Mouse (Mus musculus) testis, adult 2 months (tissue): ENCODE results near the gene Phlda2. TPM values are rescaled to one million over a fixed set of nuclear protein-coding genes. Genes with fewer than 3 reads are reported as not detected.

Experiments used
- H3K27ac ChIP-seq: fragments of 200-500 bp; 2 replicates; pipeline ENCODE4 v1.5.1; 2012; ENCODE audit warnings: low read depth, low read length; ENCODE audit not compliant: control insufficient read depth, insufficient read depth
- H3K27me3 ChIP-seq: fragments of 200-500 bp; 2 replicates; pipeline ENCODE4 v1.6.1; 2012; ENCODE audit warnings: mild to moderate bottlenecking, low read length, moderate library complexity; ENCODE audit not compliant: control insufficient read depth, insufficient read depth
- H3K36me3 ChIP-seq: fragments of 200-500 bp; 2 replicates; pipeline ENCODE4 v1.6.1; 2012; ENCODE audit warnings: mild to moderate bottlenecking, low read length; ENCODE audit not compliant: control insufficient read depth, insufficient read depth
- H3K4me1 ChIP-seq: fragments of 200-500 bp; 2 replicates; pipeline ENCODE4 v1.6.1; 2012; ENCODE audit warnings: low read length; ENCODE audit not compliant: control insufficient read depth, insufficient read depth
- H3K4me3 ChIP-seq: fragments of 200-500 bp; 2 replicates; pipeline ENCODE4 v1.5.1; 2012; ENCODE audit warnings: low read depth, mild to moderate bottlenecking, low read length, moderate library complexity, mixed read lengths; ENCODE audit not compliant: control insufficient read depth
- CTCF ChIP-seq: fragments of 200-500 bp; IDR thresholded peaks from 2 replicates; pipeline ENCODE4 v1.5.1; 2012; ENCODE audit warnings: low read depth, mild to moderate bottlenecking, inconsistent platforms, low read length, moderate library complexity; ENCODE audit not compliant: control insufficient read depth, insufficient read depth, insufficient replicate concordance
- POLR2A ChIP-seq: fragments of 200-500 bp; IDR thresholded peaks from 2 replicates; pipeline ENCODE4 v1.6.1; 2012; ENCODE audit warnings: low read depth, mild to moderate bottlenecking, inconsistent platforms, low read length, moderate library complexity; ENCODE audit not compliant: control insufficient read depth
- polyA plus RNA-seq: library from polyadenylated mRNA; depleted of rRNA; stranded (reverse); fragments of >200 nt; gene quantifications from 2 replicates; pipeline ENCODE4 v1.2.3, GENCODE M21; 2012; rRNA removed

The Phlda2 gene
- polyA plus RNA-seq, 1 experiment: 0.40 TPM

DNA sequence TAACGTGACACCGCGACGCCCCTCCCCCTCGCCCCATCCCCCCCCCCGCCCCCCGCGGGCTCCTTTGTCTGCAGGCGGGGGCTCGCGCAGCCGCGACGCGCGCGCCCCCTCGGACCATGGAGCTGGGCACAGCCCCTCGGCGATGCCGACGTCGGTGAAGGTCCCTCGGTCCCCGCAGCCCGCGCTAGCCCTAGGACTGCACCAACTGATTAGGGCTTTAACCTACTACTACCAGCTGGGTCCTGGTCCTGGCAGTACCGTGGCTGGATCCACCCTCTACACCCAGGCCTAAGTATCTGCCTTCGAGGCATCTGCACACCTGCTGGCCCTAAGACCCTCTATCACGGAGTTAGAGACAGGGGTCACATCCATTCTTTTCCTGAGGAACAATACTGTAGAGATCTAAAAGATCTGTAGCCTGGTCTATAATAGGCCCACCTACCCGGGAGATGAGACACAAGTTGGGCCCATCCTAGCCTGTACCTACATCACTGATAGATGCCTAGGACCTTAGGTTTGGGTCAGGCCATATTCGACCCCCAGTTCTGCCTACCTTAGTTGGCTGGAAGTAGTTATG, 41.6 kb downstream of the Phlda2 start:
- Histone ChIP-seq H3K27ac (no peak overlapping the region), H3K4me1 (peaks cover 44% of the 10 kb centered on the region), H3K4me3 (peak overlapping the region; percentile 66), H3K36me3 (no peaks in the 10 kb centered on the region), H3K27me3 (peaks cover 4% of the 10 kb centered on the region; the same call in 1 of the 2 replicates)
- TF ChIP-seq POLR2A: no peak

DNA sequence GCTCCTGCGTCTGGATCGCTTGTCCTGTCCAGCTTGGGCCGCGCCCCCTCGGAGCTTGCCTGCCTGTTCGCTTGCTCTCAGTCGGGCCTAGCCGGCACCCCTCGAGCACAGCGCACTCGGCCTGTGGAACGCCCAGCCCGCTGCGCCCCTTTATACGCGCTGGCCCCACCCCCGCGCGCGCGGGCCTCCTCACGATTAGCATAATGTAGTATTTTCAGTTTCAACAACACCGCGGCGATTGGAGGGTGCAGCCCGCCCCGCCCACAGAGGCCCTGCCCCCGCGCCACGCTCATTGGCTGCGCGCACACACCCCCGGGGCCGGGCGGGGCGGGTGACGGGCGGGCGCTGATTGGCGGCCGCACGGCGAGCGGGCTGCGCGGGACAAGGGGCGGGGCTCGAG, 42.1 kb downstream of the Phlda2 start, which contains the start of gene Cdkn1c:
Gene Cdkn1c, minus strand, starts transcription at position 177 of the 400 bp plus-strand sequence.
- peaks cover 40% of the 10 kb centered on the region for H3K4me1 ChIP-seq
- TF ChIP-seq POLR2A: peak; percentile 49; the same call in 1 of the 2 replicates
- TF ChIP-seq CTCF: no peak
- H3K27me3 ChIP-seq: peaks cover 4% of the 10 kb centered on the region; the same call in 1 of the 2 replicates
- H3K36me3 ChIP-seq: no peaks in the 10 kb centered on the region
- peak within 1 kb of the TSS; percentile 66 for H3K4me3 ChIP-seq
- H3K27ac ChIP-seq: no peak within 1 kb of the TSS

DNA sequence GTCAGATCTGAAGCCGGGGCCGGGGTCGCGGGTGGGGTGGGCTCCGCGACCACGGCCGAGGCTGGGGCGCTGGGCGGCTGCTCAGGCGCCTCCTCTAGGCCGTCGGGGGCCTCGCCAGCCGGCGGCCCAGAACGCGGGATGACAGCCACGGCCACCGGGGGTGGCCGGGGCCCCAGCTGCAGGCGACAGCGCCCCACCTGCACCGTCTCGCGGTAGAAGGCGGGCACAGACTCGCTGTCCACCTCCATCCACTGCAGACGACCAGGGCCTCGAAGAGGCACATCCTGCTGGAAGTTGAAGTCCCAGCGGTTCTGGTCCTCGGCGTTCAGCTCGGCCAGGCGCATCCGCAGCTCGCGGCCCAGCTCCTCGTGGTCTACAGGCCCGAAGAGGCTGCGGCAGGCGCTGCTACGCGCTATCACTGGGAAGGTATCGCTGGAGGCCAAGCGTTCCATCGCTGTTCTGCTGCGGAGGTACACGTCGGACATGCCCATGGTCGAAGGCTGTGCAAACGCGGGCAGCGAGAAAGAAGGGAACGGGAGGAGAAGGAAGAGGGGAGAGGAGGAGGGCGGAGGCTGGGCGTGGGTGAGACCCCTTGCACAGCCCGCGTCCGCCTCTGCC, 42.6 kb downstream of the Phlda2 start:
- Histone ChIP-seq H3K36me3 (no peaks in the 10 kb centered on the region), H3K4me1 (peaks cover 37% of the 10 kb centered on the region), H3K4me3 (peak overlapping the region; percentile 35), H3K27me3 (peaks cover 4% of the 10 kb centered on the region; the same call in 1 of the 2 replicates), H3K27ac (no peak overlapping the region)
- no peak for TF ChIP-seq POLR2A
- TF ChIP-seq CTCF: no peak

DNA sequence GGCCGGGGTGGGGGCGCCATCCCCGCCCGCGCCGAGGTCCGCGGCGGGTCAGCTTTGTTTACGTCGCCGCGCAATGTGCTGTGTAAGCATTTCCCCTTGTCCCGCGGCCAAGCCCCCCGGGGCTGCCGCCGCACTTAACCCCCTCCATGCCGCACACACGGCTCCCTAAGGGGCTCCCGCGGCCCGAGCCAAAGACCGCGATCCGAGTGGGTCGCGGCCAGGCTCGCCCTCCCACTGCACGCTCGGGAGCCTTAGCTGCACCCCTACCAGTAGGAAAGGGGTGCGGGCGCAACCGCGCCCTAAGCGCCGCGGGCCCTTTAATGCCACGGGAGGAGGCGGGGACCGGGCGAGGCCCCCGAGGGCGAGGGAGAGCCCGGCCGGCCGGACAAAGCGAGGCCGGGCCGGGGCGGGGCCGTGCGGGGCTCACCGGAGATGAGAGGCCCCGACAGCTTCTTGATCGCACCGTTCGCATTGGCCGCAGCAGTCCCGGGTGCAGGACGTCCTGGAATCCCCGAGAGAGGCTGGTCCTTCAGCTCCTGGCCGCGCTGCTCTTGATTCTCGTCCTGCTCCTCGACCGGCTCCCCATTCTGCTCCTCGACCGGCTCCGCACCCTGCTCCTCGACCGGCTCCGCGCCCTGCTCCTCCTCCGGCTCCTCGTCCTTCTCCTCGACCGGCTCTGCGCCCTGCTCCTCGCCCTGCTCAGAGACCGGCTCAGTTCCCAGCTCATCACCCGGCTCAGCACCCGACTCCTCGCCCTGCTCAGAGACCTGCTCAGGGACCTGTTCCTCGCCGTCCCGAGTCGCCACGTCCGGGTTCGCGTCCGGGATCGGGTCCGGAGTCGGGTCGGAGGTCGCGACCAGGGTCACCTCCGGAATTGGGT, 43.4 kb downstream of the Phlda2 start:
- Histone ChIP-seq H3K27me3 (peaks cover 4% of the 10 kb centered on the region; the same call in 1 of the 2 replicates), H3K27ac (no peak overlapping the region), H3K4me1 (peaks cover 30% of the 10 kb centered on the region), H3K36me3 (no peaks in the 10 kb centered on the region), H3K4me3 (peak overlapping the region; percentile 35)
- TF ChIP-seq POLR2A: no peak
- TF ChIP-seq CTCF: no peak

GRCm38 (mm10) chr7:143458963-143459331, 44.0 kb downstream of the Phlda2 start:
- H3K36me3 ChIP-seq: no peaks in the 10 kb centered on the region
- TF ChIP-seq POLR2A: no peak
- TF ChIP-seq CTCF: no peak
- peaks cover 23% of the 10 kb centered on the region for H3K4me1 ChIP-seq
- peaks cover 4% of the 10 kb centered on the region; the same call in 1 of the 2 replicates for H3K27me3 ChIP-seq
- H3K4me3 ChIP-seq: peak overlapping the region; percentile 35
- no peak overlapping the region for H3K27ac ChIP-seq

Other genes starting within 250 kb of the Phlda2 start
- gene Cdkn1c, start 42.1 kb downstream of the Phlda2 start, polyA plus RNA-seq: 41.7 and 45.9 TPM in 2 replicates
- 38.0 and 41.9 TPM in 2 replicates for gene Slc22a18, start 29.4 kb downstream of the Phlda2 start, polyA plus RNA-seq
- gene Nap1l4, start 46.0 kb upstream of the Phlda2 start, polyA plus RNA-seq: 57.5 and 60.3 TPM in 2 replicates
- 14.5 TPM in 2 replicates for gene Cars, start 96.9 kb upstream of the Phlda2 start, polyA plus RNA-seq
- not detected in 2 replicates for gene Tnfrsf26, start 125.6 kb upstream of the Phlda2 start, polyA plus RNA-seq
- gene Tnfrsf22, start 146.5 kb upstream of the Phlda2 start, polyA plus RNA-seq: 0.87 and 0.88 TPM in 2 replicates
- gene Tnfrsf23, start 182.7 kb upstream of the Phlda2 start, polyA plus RNA-seq: 0.60 and 0.63 TPM in 2 replicates